Mouse (Mus musculus): ENCODE results near the gene Tespa1. TPM values are rescaled to one million over a fixed set of nuclear protein-coding genes. Genes with fewer than 3 reads are reported as not detected.
A peak's percentile ranks its signal among the peaks of the same experiment; 100 is the strongest.
"Not testable (repeated sequence)": the region's sequence is repeated elsewhere in the genome, so short reads cannot be mapped to it uniquely, and the experiment has no call there.

The Tespa1 gene
- polyA plus RNA-seq (2014; fragmentation: Nextera tagmentation; extraction: Ambion mirVana) = not detected in 2 replicates

DNA sequence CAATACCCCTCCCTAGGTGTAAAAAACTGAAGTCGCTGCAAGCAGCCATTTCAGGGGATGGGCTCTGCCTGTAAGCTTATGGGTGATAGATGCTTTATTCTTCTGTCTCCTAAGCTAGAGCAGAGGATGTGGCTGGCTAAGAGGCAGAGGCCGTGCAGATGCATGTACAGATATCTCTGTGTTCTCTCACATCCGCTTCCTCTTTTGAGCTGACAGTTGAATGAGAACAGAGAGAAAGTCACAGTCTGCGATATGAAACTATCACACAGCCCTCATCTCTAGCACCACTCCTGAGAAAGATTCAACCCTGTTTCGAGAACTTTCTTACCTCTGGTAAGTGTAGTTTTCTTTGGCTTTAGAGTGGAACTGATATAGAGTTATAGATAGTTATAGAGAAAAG, at the start of gene Tespa1:
Tespa1 (plus strand) TSS at position 234 of the 400 bp plus-strand sequence.
- DNase-seq (ENCODE audit: low spot score) (no peak), ATAC-seq (ENCODE audit: low FRiP score) (no peak)
- Histone ChIP-seq H3K27me3 (ENCODE audit: control insufficient read depth, insufficient read depth, low read length) (no peaks in the 10 kb centered on the region), H3K27ac (no peak within 1 kb of the TSS), H3K36me3 (replicated peaks; ENCODE audit: control insufficient read depth, insufficient read depth) (no peaks in the 10 kb centered on the region), H3K4me2 (replicated peaks) (no peak within 1 kb of the TSS), H3K4me3 (replicated peaks; ENCODE audit: low read length) (no peak within 1 kb of the TSS), H3K4me1 (replicated peaks; ENCODE audit: control insufficient read depth, insufficient read depth, low read length) (no peaks in the 10 kb centered on the region), H3K9me3 (ENCODE audit: control insufficient read depth, low read length) (no peaks in the 10 kb centered on the region), H3K9ac (no peak within 1 kb of the TSS)
- 96% methylated on average over 5 of the region's 5 CpGs for WGBS

GRCm38 (mm10) chr10:130275759-130276158, 46.9 kb upstream of the Tespa1 start:
- Histone ChIP-seq H3K4me3 (replicated peaks; ENCODE audit: low read length) (no peak overlapping the region), H3K4me2 (replicated peaks) (no peak overlapping the region), H3K9me3 (ENCODE audit: control insufficient read depth, low read length) (no peaks in the 10 kb centered on the region), H3K9ac (no peak overlapping the region), H3K36me3 (replicated peaks; ENCODE audit: control insufficient read depth, insufficient read depth) (no peaks in the 10 kb centered on the region), H3K27me3 (ENCODE audit: control insufficient read depth, insufficient read depth, low read length) (no peaks in the 10 kb centered on the region), H3K4me1 (replicated peaks; ENCODE audit: control insufficient read depth, insufficient read depth, low read length) (0 out of 2 replicates have a peak, but pooled peaks cover 4% of the 10 kb centered on the region), H3K27ac (no peak overlapping the region)
- DNase-seq (ENCODE audit: low spot score) (no peak), ATAC-seq (ENCODE audit: low FRiP score) (no peak)
- WGBS = 52% methylated on average over 2 of the region's 2 CpGs

GRCm38 (mm10) chr10:130276496-130276895, 46.2 kb upstream of the Tespa1 start:
- Histone ChIP-seq H3K9ac (no peak overlapping the region), H3K4me2 (replicated peaks) (no peak overlapping the region), H3K36me3 (replicated peaks; ENCODE audit: control insufficient read depth, insufficient read depth) (no peaks in the 10 kb centered on the region), H3K4me3 (replicated peaks; ENCODE audit: low read length) (no peak overlapping the region), H3K27ac (no peak overlapping the region), H3K9me3 (ENCODE audit: control insufficient read depth, low read length) (no peaks in the 10 kb centered on the region), H3K27me3 (ENCODE audit: control insufficient read depth, insufficient read depth, low read length) (no peaks in the 10 kb centered on the region), H3K4me1 (replicated peaks; ENCODE audit: control insufficient read depth, insufficient read depth, low read length) (0 out of 2 replicates have a peak, but pooled peaks cover 4% of the 10 kb centered on the region)
- no peak for DNase-seq (ENCODE audit: low spot score)
- no peak for ATAC-seq (ENCODE audit: low FRiP score)
- WGBS = 74% methylated on average over 2 of the region's 2 CpGs

GRCm38 (mm10) chr10:130280066-130280465, 42.6 kb upstream of the Tespa1 start, which contains the start of gene Neurod4:
Gene Neurod4 (minus strand): TSS chr10:130280240.
- ATAC-seq (ENCODE audit: low FRiP score) = peak; percentile 61; the same call in 1 of the 2 replicates
- Histone ChIP-seq H3K4me1 (replicated peaks; ENCODE audit: control insufficient read depth, insufficient read depth, low read length) (0 out of 2 replicates have a peak, but pooled peaks cover 4% of the 10 kb centered on the region), H3K27me3 (ENCODE audit: control insufficient read depth, insufficient read depth, low read length) (no peaks in the 10 kb centered on the region), H3K27ac (no peak within 1 kb of the TSS), H3K4me3 (replicated peaks; ENCODE audit: low read length) (no peak within 1 kb of the TSS), H3K4me2 (replicated peaks) (peak within 1 kb of the TSS; percentile 27), H3K9me3 (ENCODE audit: control insufficient read depth, low read length) (no peaks in the 10 kb centered on the region), H3K9ac (no peak within 1 kb of the TSS), H3K36me3 (replicated peaks; ENCODE audit: control insufficient read depth, insufficient read depth) (no peaks in the 10 kb centered on the region)
- WGBS = 3% methylated on average over 7 of the region's 7 CpGs
- peak; percentile 50 for DNase-seq (ENCODE audit: low spot score)

- H3K4me2 ChIP-seq (replicated peaks) = no peak overlapping the region
- no peak overlapping the region for H3K9ac ChIP-seq
- DNase-seq (ENCODE audit: low spot score) = no peak
- H3K4me1 ChIP-seq (replicated peaks; ENCODE audit: control insufficient read depth, insufficient read depth, low read length) = 0 out of 2 replicates have a peak, but pooled peaks cover 4% of the 10 kb centered on the region
- no peaks in the 10 kb centered on the region for H3K9me3 ChIP-seq (ENCODE audit: control insufficient read depth, low read length)
- no peaks in the 10 kb centered on the region for H3K27me3 ChIP-seq (ENCODE audit: control insufficient read depth, insufficient read depth, low read length)
- H3K27ac ChIP-seq = no peak overlapping the region
- H3K36me3 ChIP-seq (replicated peaks; ENCODE audit: control insufficient read depth, insufficient read depth) = no peaks in the 10 kb centered on the region
- 12% methylated on average over 1 of the region's 1 CpGs for WGBS
- H3K4me3 ChIP-seq (replicated peaks; ENCODE audit: low read length) = no peak overlapping the region
- peak; percentile 78 for ATAC-seq (ENCODE audit: low FRiP score)
Observed at GRCm38 (mm10) chr10:130281982-130282449, 40.7 kb upstream of the Tespa1 start.

GRCm38 (mm10) chr10:130287201-130287600, 35.5 kb upstream of the Tespa1 start:
- Histone ChIP-seq H3K4me3 (replicated peaks; ENCODE audit: low read length) (no peak overlapping the region), H3K9ac (no peak overlapping the region), H3K4me2 (replicated peaks) (no peak overlapping the region), H3K27ac (no peak overlapping the region), H3K4me1 (replicated peaks; ENCODE audit: control insufficient read depth, insufficient read depth, low read length) (no peaks in the 10 kb centered on the region), H3K9me3 (ENCODE audit: control insufficient read depth, low read length) (no peaks in the 10 kb centered on the region), H3K36me3 (replicated peaks; ENCODE audit: control insufficient read depth, insufficient read depth) (no peaks in the 10 kb centered on the region), H3K27me3 (ENCODE audit: control insufficient read depth, insufficient read depth, low read length) (no peaks in the 10 kb centered on the region)
- WGBS = 63% methylated on average over 1 of the region's 1 CpGs
- ATAC-seq (ENCODE audit: low FRiP score) (no peak), DNase-seq (ENCODE audit: low spot score) (no peak)

DNA sequence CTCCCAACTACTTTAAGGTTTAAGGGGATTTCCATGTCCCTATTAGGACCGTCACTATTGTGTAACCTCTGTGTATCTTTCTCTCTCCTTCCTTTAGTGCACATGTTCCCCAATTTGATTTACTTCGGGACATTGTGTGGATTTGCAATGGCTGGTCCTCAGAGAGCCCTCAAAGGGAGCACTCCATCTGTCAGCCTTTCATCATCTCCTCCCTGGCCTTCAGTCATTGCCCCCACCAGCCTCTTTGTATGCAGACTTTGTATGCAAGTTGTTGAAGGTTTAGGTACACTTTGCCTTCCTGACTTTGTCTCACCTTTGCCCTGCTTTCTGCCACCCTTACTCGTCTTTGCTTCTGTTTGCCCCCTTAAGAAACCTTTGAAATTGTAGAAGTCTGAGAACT, 34.7 kb upstream of the Tespa1 start:
- no peak overlapping the region for H3K4me2 ChIP-seq (replicated peaks)
- 39% methylated on average over 3 of the region's 3 CpGs for WGBS
- H3K4me1 ChIP-seq (replicated peaks; ENCODE audit: control insufficient read depth, insufficient read depth, low read length) = no peaks in the 10 kb centered on the region
- no peaks in the 10 kb centered on the region for H3K27me3 ChIP-seq (ENCODE audit: control insufficient read depth, insufficient read depth, low read length)
- no peak overlapping the region for H3K27ac ChIP-seq
- ATAC-seq (ENCODE audit: low FRiP score) (no peak), DNase-seq (ENCODE audit: low spot score) (no peak)
- no peak overlapping the region for H3K9ac ChIP-seq
- no peaks in the 10 kb centered on the region for H3K36me3 ChIP-seq (replicated peaks; ENCODE audit: control insufficient read depth, insufficient read depth)
- H3K4me3 ChIP-seq (replicated peaks; ENCODE audit: low read length) = no peak overlapping the region
- H3K9me3 ChIP-seq (ENCODE audit: control insufficient read depth, low read length) = no peaks in the 10 kb centered on the region

DNA sequence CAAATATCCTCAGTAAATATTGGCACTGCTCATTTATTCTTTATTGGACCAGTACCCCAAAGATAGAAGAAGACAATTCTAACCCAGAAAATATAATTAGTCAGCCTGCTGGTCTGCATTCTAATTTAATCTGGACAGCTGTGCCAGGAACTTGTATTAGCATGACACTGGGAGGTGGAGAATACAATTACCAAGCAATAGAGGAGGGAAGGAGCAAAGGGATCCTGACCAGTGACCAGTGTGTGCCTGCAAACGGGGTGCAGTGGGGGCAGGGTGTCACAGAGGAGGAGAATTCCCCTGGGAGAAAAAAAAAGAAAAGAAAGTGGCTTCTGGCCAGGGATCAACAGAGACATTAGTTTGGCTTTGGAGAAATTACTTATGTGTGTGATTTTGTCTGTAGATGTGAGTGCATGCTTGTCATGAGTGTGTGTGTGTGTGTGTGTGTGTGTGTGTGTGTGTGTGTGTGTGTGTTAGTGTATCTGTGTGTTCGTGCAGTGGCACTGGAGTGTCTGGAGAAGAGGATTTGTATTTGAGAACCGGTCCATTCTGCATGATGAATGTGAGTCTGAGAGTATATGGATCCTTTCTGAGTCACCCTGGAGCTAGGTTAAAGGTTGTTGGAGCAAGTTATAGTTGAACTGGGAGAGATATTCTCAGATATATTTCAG, 28.8 kb upstream of the Tespa1 start:
- H3K27me3 ChIP-seq (ENCODE audit: control insufficient read depth, insufficient read depth, low read length) = no peaks in the 10 kb centered on the region

DNA sequence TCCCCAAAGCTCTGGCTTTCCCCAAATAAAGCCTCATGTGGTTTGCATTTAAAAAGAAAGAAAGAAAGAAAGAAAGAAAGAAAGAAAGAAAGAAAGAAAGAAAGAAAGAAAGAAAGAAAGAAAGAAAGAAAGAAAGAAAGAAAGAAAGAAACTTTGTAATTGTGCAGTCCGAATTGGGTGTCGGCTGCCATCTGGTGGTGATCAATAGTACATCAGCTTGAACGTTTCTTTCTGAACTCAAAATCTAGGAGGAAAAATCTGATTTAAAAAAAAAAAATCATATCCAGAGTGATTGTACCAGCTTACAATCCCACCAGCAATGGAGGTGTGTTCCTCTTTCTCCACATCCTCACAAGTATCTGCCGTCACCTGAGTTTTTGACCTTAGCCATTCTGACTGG, 23.9 kb upstream of the Tespa1 start:
- H3K9ac ChIP-seq; H3K4me1 ChIP-seq (replicated peaks; ENCODE audit: control insufficient read depth, insufficient read depth, low read length); H3K4me2 ChIP-seq (replicated peaks); H3K27me3 ChIP-seq (ENCODE audit: control insufficient read depth, insufficient read depth, low read length); H3K27ac ChIP-seq; H3K4me3 ChIP-seq (replicated peaks; ENCODE audit: low read length); H3K9me3 ChIP-seq (ENCODE audit: control insufficient read depth, low read length); ATAC-seq (ENCODE audit: low FRiP score); H3K36me3 ChIP-seq (replicated peaks; ENCODE audit: control insufficient read depth, insufficient read depth): not testable (repeated sequence)
- WGBS = 21% methylated on average over 4 of the region's 4 CpGs
- DNase-seq (ENCODE audit: low spot score) = peak; percentile 66

More for the DNA sequence above, 28.8 kb upstream of the Tespa1 start:
- no peak overlapping the region for H3K27ac ChIP-seq
- H3K9ac ChIP-seq = no peak overlapping the region
- 8% methylated on average over 3 of the region's 3 CpGs for WGBS
- DNase-seq (ENCODE audit: low spot score) (no peak), ATAC-seq (ENCODE audit: low FRiP score) (peak; percentile 69; the same call in 1 of the 2 replicates)
- H3K4me1 ChIP-seq (replicated peaks; ENCODE audit: control insufficient read depth, insufficient read depth, low read length) = no peaks in the 10 kb centered on the region
- no peaks in the 10 kb centered on the region for H3K36me3 ChIP-seq (replicated peaks; ENCODE audit: control insufficient read depth, insufficient read depth)
- no peak overlapping the region for H3K4me2 ChIP-seq (replicated peaks)
- H3K9me3 ChIP-seq (ENCODE audit: control insufficient read depth, low read length) = no peaks in the 10 kb centered on the region
- H3K4me3 ChIP-seq (replicated peaks; ENCODE audit: low read length) = no peak overlapping the region

Measured in hindbrain, embryonic 14.5 days (tissue).